17 mouse cellular contexts compared by ENCODE assay signal in genomic region chr10:118110921-118111301, GRCm38 (mm10).
"Had no signal": no experiment of that assay in that cellular context is flagged by ENCODE, and none has a peak within 500 bp of the region (broad histone marks: within the 10 kb centered on the region; RNA-seq: fewer than 3 reads in every experiment).

No protein-coding gene starts in this region.

- ATAC-seq: intestine, postnatal 0 days; midbrain, embryonic 15.5 days had no signal

- H3K27ac ChIP-seq: hindbrain, embryonic 15.5 days; layer of hippocampus, adult 2 months; liver, embryonic 13.5 days; midbrain, embryonic 12.5 days; midbrain, embryonic 15.5 days; stomach, embryonic 15.5 days had no signal

- H3K36me3 ChIP-seq: hindbrain, embryonic 15.5 days; limb, embryonic 12.5 days; liver, embryonic 13.5 days; midbrain, embryonic 12.5 days; midbrain, embryonic 15.5 days; stomach, embryonic 15.5 days had no signal

- H3K4me2 ChIP-seq: hindbrain, embryonic 15.5 days; limb, embryonic 12.5 days; liver, embryonic 13.5 days; midbrain, embryonic 12.5 days; midbrain, embryonic 15.5 days; stomach, embryonic 15.5 days had no signal

- H3K4me3 ChIP-seq: hindbrain, embryonic 15.5 days; layer of hippocampus, adult 2 months; limb, embryonic 12.5 days; liver, embryonic 13.5 days; midbrain, embryonic 12.5 days; midbrain, embryonic 15.5 days; myocyte; stomach, embryonic 15.5 days had no signal

- DNase-seq: layer of hippocampus, adult 9-11 months; liver, embryonic 13.5 days; lung, adult 2 months; lung, postnatal 14 days; lung, postnatal 4 days; right cerebral cortex, adult 18-20 months; right cerebral cortex, postnatal 14 days; right cerebral cortex, postnatal 4 days; thymus, postnatal 25 days had no signal

- H3K9me3 ChIP-seq: hindbrain, embryonic 15.5 days; limb, embryonic 12.5 days; liver, embryonic 13.5 days; midbrain, embryonic 12.5 days; midbrain, embryonic 15.5 days; stomach, embryonic 15.5 days had no signal

- H3K4me1 ChIP-seq: liver, embryonic 13.5 days had no signal

- H3K27me3 ChIP-seq: hindbrain, embryonic 15.5 days; limb, embryonic 12.5 days; liver, embryonic 13.5 days; midbrain, embryonic 12.5 days; midbrain, embryonic 15.5 days; stomach, embryonic 15.5 days had no signal

- H3K9ac ChIP-seq: hindbrain, embryonic 15.5 days; limb, embryonic 12.5 days; liver, embryonic 13.5 days; midbrain, embryonic 12.5 days; midbrain, embryonic 15.5 days; stomach, embryonic 15.5 days had no signal
